Mouse (Mus musculus) liver, adult 2 months (tissue): ENCODE data around the gene Hist1h2bb. TPM values are rescaled to one million over a fixed set of nuclear protein-coding genes. Genes with fewer than 3 reads are reported as not detected.
"Not testable (repeated sequence)": the region's sequence is repeated elsewhere in the genome, so short reads cannot be mapped to it uniquely, and the experiment has no call there.

Experiments used
- DNase-seq: peaks from one replicate; pipeline ENCODE4 v3.0.0-alpha.2; 2011; ENCODE audit warnings: low read depth, low spot score; ENCODE audit errors: extremely low read depth
- H3K27ac ChIP-seq: fragments of 200-500 bp; replicated peaks from 2 replicates; pipeline ENCODE4 v1.5.1; 2012; ENCODE audit warnings: low read depth, mild to moderate bottlenecking, control low read depth, inconsistent platforms, low read length; ENCODE audit not compliant: insufficient read depth
- H3K27me3 ChIP-seq: fragments of 200-500 bp; 2 replicates; pipeline ENCODE4 v1.6.1; 2012; ENCODE audit warnings: mild to moderate bottlenecking, moderate library complexity, low read length, inconsistent platforms; ENCODE audit not compliant: control insufficient read depth, insufficient read depth
- H3K36me3 ChIP-seq: fragments of 200-500 bp; 2 replicates; pipeline ENCODE4 v1.6.1; 2012; ENCODE audit warnings: low read length, inconsistent platforms; ENCODE audit not compliant: control insufficient read depth, insufficient read depth
- H3K4me1 ChIP-seq: fragments of 200-500 bp; 2 replicates; pipeline ENCODE4 v1.6.1; 2011; ENCODE audit warnings: low read length; ENCODE audit not compliant: control insufficient read depth, insufficient read depth
- H3K4me3 ChIP-seq: fragments of 200-500 bp; 2 replicates; pipeline ENCODE4 v1.5.1; 2011; ENCODE audit warnings: low read depth, mild to moderate bottlenecking, control low read depth, low read length, moderate library complexity; ENCODE audit not compliant: insufficient read depth
- H3K79me2 ChIP-seq: fragments of 200-500 bp; 2 replicates; pipeline ENCODE4 v1.6.1; 2012; ENCODE audit warnings: inconsistent platforms, mild to moderate bottlenecking, low read length, moderate library complexity; ENCODE audit not compliant: control insufficient read depth, insufficient read depth
- H3K9ac ChIP-seq: fragments of 200-500 bp; 2 replicates; pipeline ENCODE4 v1.6.1; 2012; ENCODE audit warnings: low read depth, mild to moderate bottlenecking, control low read depth, inconsistent platforms, low read length
- CTCF ChIP-seq: fragments of 200-500 bp; IDR thresholded peaks from 2 replicates; pipeline ENCODE4 v1.5.1; 2011; ENCODE audit warnings: low read depth, low read length, control low read depth
- POLR2A ChIP-seq: fragments of 200-500 bp; IDR thresholded peaks from 2 replicates; pipeline ENCODE4 v1.6.1; 2011; ENCODE audit warnings: low read length, control low read depth; ENCODE audit not compliant: insufficient read depth; ENCODE audit errors: extremely low read depth
- WGBS: fragments of 180-500 bp; shearing (Covaris S2); methylation state at CpG from one replicate; pipeline ENCODE4 v1.1.7; 2018; 5-methylcytosine and 5-hydroxymethylcytosine counted together
- polyA plus RNA-seq: library from polyadenylated mRNA; depleted of rRNA; stranded (reverse); fragments of >200 nt; gene quantifications from 2 replicates; pipeline ENCODE4 v1.2.3, GENCODE M21; 2012
- total RNA-seq: library from RNA; depleted of rRNA; stranded (reverse); fragments of >200 nt; gene quantifications from 2 replicates; pipeline ENCODE4 v1.2.3, GENCODE M21; 2014

Gene Hist1h2bb
- total and polyA plus RNA-seq, 2 experiments, result 0.55 to 41.9 TPM

DNA sequence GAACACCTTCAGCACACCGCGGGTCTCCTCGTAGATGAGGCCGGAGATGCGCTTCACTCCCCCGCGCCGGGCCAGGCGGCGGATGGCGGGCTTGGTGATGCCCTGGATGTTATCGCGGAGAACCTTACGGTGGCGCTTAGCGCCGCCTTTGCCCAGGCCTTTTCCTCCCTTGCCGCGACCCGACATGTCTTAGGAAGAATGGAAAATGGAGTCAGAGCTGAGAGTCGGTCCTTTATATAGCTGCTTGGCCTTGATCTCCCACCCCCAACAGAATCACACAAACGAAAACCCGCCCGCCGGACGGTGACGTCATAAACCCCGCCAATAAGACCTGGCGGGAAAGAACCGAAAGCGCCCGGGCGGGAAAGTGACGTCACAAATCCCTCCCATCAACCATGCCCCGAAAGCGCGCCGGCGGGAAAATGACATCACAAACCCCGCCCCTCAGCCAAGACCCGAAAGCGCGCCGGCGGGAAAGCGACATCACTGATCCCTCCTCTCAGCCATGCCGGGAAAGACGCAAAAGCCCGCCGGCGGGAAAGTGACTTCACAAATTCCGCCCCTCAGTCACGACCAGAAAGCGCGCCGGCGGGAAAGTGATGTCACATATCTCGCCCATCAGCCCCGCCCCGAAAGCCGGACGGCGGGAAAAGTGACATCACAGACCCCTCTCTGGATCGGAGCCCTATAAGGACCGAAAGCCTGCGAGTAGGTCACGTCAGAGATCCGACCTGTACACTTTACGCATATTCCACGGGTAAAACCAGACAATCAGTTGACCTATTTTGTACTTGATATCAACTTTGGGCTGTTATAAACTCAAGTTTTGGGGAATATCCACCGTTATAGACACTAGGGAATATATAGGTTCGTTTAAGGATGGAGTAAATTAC, 14.7 kb downstream of the Hist1h2bb start, which contains the start of gene Hist1h4a:
TSS of gene Hist1h4a (minus strand) at position 259 of the 893 bp plus-strand sequence.
- Histone ChIP-seq H3K27me3 (no peaks in the 10 kb centered on the region), H3K79me2 (no peaks in the 10 kb centered on the region), H3K4me1 (peaks cover 11% of the 10 kb centered on the region; the same call in 1 of the 2 replicates), H3K27ac (peak within 1 kb of the TSS; percentile 62; the same call in 1 of the 2 replicates), H3K4me3 (peak within 1 kb of the TSS; percentile 67), H3K9ac (peak within 1 kb of the TSS; percentile 72), H3K36me3 (no peaks in the 10 kb centered on the region)
- DNase-seq, result peak; percentile 87
- under 1% methylated on average over 67 of the region's 72 CpGs for WGBS
- peak; percentile 64; the same call in 1 of the 2 replicates for TF ChIP-seq POLR2A
- TF ChIP-seq CTCF, result no peak

DNA sequence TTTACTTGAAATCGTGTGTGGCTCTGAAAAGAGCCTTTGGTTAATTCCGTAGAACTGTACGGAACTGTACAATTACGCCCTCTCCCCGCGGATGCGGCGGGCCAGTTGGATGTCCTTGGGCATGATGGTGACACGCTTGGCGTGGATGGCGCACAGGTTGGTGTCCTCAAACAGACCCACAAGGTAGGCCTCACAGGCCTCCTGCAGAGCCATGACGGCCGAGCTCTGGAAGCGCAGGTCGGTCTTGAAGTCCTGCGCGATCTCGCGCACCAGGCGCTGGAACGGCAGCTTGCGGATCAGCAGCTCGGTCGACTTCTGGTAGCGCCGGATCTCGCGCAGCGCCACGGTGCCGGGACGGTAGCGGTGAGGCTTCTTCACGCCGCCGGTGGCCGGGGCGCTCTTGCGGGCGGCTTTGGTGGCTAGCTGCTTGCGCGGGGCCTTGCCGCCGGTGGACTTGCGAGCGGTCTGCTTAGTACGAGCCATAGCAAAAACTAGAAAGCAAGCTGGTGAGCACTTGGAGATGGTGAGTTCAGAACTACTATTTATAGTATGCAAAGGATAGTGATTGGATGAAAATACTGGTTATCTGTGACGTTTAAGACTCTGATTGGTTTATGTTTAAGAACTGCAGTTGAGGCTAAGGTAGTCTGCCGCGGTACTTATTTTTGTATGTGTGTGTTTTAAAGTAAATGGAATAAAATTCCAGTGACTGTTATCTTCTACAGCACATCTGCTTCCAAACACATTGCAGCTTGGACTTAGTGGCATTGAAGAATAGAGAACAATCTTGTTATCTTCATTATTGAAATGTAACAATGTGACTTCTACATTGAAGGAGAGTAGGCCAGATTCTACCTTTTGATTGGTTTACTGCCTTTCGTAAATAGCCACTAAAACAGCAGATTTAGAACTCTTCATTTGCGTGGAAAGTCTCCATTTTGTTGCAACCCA, 15.6 kb downstream of the Hist1h2bb start, which contains the start of gene Hist1h3a:
TSS of gene Hist1h3a (minus strand) at position 516 of the 951 bp plus-strand sequence.
- Histone ChIP-seq H3K27ac (peak within 1 kb of the TSS; percentile 65), H3K4me3 (peak within 1 kb of the TSS; percentile 66), H3K4me1 (peaks cover 17% of the 10 kb centered on the region; the same call in 1 of the 2 replicates), H3K9ac (peak within 1 kb of the TSS; percentile 72)
- not testable (repeated sequence) for H3K36me3 ChIP-seq, H3K27me3 ChIP-seq, H3K79me2 ChIP-seq
- DNase-seq, result peak; percentile 96
- TF ChIP-seq POLR2A, result 0 out of 2 replicates have a peak, but pooled peaks have one; percentile 73
- under 1% methylated on average over 45 of the region's 52 CpGs for WGBS

DNA sequence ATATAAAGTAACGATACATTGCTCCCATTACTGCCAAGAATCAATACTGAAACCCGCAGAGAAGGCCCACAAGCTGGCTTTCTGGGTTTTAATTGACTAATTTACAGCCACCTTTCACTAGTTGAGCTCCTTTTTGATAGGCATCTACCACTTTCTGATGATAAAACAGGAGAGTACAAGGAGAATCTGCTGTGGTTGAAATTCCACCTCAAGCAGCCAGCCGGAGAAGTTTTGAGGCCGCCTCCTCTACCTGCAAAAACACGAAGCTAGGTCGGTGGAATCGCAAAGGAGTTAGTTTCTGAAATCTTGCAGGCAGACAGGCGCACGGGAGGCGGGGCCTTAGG, 16.7 kb downstream of the Hist1h2bb start:
- no peaks in the 10 kb centered on the region for H3K36me3 ChIP-seq
- no peak overlapping the region for H3K4me3 ChIP-seq
- DNase-seq, result no peak
- TF ChIP-seq POLR2A, result no peak
- no peak for TF ChIP-seq CTCF
- no peaks in the 10 kb centered on the region for H3K27me3 ChIP-seq
- H3K27ac ChIP-seq, result peak overlapping the region; percentile 65
- H3K79me2 ChIP-seq, result no peaks in the 10 kb centered on the region
- H3K9ac ChIP-seq, result peak overlapping the region; percentile 33; the same call in 1 of the 2 replicates
- peaks cover 14% of the 10 kb centered on the region; the same call in 1 of the 2 replicates for H3K4me1 ChIP-seq
- WGBS, result under 1% methylated on average over 10 of the region's 10 CpGs

DNA sequence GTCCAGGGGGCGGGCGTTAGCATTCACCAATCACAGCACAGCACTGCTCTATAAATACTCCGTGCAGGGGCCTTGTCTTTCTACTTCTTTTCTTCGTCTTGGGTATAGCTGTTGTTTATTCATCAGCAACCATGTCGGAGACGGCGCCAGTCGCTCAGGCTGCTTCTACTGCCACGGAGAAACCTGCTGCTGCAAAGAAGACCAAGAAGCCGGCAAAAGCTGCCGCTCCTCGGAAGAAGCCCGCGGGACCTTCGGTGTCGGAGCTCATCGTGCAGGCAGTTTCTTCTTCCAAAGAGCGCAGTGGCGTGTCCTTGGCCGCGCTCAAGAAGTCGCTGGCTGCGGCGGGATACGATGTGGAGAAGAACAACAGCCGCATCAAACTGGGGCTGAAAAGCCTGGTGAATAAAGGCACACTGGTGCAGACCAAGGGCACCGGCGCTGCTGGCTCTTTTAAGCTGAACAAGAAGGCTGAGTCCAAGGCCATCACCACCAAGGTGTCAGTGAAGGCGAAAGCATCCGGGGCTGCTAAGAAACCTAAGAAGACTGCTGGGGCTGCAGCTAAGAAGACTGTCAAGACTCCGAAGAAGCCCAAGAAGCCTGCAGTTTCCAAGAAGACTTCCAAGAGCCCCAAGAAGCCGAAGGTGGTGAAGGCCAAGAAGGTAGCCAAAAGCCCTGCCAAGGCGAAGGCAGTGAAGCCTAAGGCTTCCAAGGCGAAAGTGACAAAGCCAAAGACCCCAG, 17.2 kb downstream of the Hist1h2bb start, which contains the start of gene Hist1h1a:
TSS of gene Hist1h1a (plus strand) at position 81 of the 738 bp plus-strand sequence.
- WGBS, result 6% methylated on average over 34 of the region's 34 CpGs
- Histone ChIP-seq H3K36me3 (no peaks in the 10 kb centered on the region), H3K9ac (peak within 1 kb of the TSS; percentile 74), H3K27me3 (no peaks in the 10 kb centered on the region), H3K4me3 (peak within 1 kb of the TSS; percentile 69), H3K4me1 (peaks cover 14% of the 10 kb centered on the region; the same call in 1 of the 2 replicates), H3K27ac (peak within 1 kb of the TSS; percentile 65), H3K79me2 (no peaks in the 10 kb centered on the region)
- TF ChIP-seq POLR2A (0 out of 2 replicates have a peak, but pooled peaks have one; percentile 49), CTCF (no peak)
- peak; percentile 87 for DNase-seq
